Mouse (Mus musculus) adrenal gland, adult 18-20 months (tissue): ENCODE results near the gene Cdh5. TPM values are rescaled to one million over a fixed set of nuclear protein-coding genes. Genes with fewer than 3 reads are reported as not detected.
"Not testable (repeated sequence)": the region's sequence is repeated elsewhere in the genome, so short reads cannot be mapped to it uniquely, and the experiment has no call there.

ENCODE experiments used
- DNase-seq, 2 experiments: peaks; one replicate each; pipeline ENCODE4 v3.0.0; 2021 to 2022; ENCODE audit warnings: low spot score in 2 of 2
- long read RNA-seq, 2 experiments: library from polyadenylated mRNA; stranded (forward); transcript quantifications; one replicate each; pipeline ENCODE4 v2.0.0; 2021
- total RNA-seq, 2 experiments: library from RNA; stranded (reverse); gene quantifications; 1 replicate in 1 of 2; 2 replicates in 1 of 2; pipeline ENCODE4 v1.2.3; 2021

Cdh5 gene
- 10 to 100 TPM; 33.9 to 41.2 TPM for total RNA-seq
- long read RNA-seq, experiment 1, transcript Cdh5-201 (12 exons, 3,995 nt): major isoform, 8 of 9 reads
- long read RNA-seq, experiment 1, partial matches to known transcripts: 1 of 9 reads
- long read RNA-seq, experiment 1, other reads (novel, unspliced or antisense): 0 of 9 reads
- long read RNA-seq, experiment 2, partial matches to known transcripts: 7 of 8 reads
- long read RNA-seq, experiment 2, other reads (novel, unspliced or antisense): 1 of 8 reads

- peak in 1 of 2 experiments; percentile 39 for DNase-seq
Observed at GRCm38 (mm10) chr8:104101415-104101814, at the start of gene Cdh5. TSS of gene Cdh5 (plus strand) at chr8:104101625.

- no peak for DNase-seq
Observed at GRCm38 (mm10) chr8:104059922-104060321, 41.5 kb upstream of the Cdh5 start.

GRCm38 (mm10) chr8:104060446-104060845, 41.0 kb upstream of the Cdh5 start:
- DNase-seq: no peak

- DNase-seq: no peak
Observed at GRCm38 (mm10) chr8:104061048-104061988, 40.1 kb upstream of the Cdh5 start.

- no peak for DNase-seq
Observed at GRCm38 (mm10) chr8:104061989-104062820, 39.2 kb upstream of the Cdh5 start.

GRCm38 (mm10) chr8:104065223-104065622, 36.2 kb upstream of the Cdh5 start:
- DNase-seq: no peak

GRCm38 (mm10) chr8:104065906-104066518, 35.4 kb upstream of the Cdh5 start:
- no peak for DNase-seq

GRCm38 (mm10) chr8:104067390-104067925, 34.0 kb upstream of the Cdh5 start:
- no peak for DNase-seq

- no peak for DNase-seq
Observed at GRCm38 (mm10) chr8:104068421-104069035, 32.9 kb upstream of the Cdh5 start.

GRCm38 (mm10) chr8:104070201-104070865, 31.1 kb upstream of the Cdh5 start:
- DNase-seq: not testable (repeated sequence)

- DNase-seq: no peak
Observed at GRCm38 (mm10) chr8:104070949-104071348, 30.5 kb upstream of the Cdh5 start.

- DNase-seq: no peak
Observed at GRCm38 (mm10) chr8:104075079-104075478, 26.3 kb upstream of the Cdh5 start.

- no peak for DNase-seq
Observed at GRCm38 (mm10) chr8:104076541-104077412, 24.6 kb upstream of the Cdh5 start.

- DNase-seq: no peak
Observed at GRCm38 (mm10) chr8:104078091-104078490, 23.3 kb upstream of the Cdh5 start.

GRCm38 (mm10) chr8:104085281-104085680, 16.1 kb upstream of the Cdh5 start:
- DNase-seq: no peak

GRCm38 (mm10) chr8:104086615-104087014, 14.8 kb upstream of the Cdh5 start:
- DNase-seq: peak in 1 of 2 experiments; percentile 12

GRCm38 (mm10) chr8:104087091-104087490, 14.3 kb upstream of the Cdh5 start:
- DNase-seq: peak in 1 of 2 experiments; percentile 10

GRCm38 (mm10) chr8:104087878-104088277, 13.5 kb upstream of the Cdh5 start:
- peak in 1 of 2 experiments; percentile 1 for DNase-seq
